Mouse (Mus musculus): ENCODE results near the gene Fam83g. TPM values are rescaled to one million over a fixed set of nuclear protein-coding genes. Genes with fewer than 3 reads are reported as not detected.

The Fam83g gene
- polyA plus RNA-seq, 1 experiment: 1.3 TPM

DNA sequence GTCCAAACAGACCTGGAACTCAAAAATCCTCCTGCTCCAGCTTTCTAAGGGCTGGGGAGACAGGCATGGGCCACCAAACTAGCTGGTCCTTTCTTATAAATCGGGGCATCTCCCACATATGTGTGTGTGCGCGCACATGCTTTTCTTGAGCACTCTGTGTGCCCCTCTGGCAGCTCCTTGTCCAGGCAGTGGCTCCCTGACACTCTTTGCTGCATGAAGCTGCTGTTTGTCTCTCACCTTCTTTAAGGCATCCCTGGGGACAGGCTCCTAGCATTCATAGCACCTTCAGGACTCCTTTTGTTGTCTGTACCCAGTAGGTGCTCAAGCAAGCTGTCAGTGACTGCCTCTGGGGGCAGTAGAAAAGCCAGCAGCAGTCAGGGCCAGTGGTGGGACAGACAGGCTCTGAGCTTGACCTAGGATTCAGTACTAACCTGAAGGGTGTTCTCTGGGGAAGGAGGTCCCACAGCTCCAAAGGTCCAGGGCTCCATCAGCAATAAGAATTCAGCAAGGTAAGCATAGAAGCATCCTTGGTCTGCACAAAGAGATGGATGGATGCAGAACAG, 25.4 kb upstream of the Fam83g start:
- 90% methylated on average over 3 of the region's 3 CpGs for WGBS
- no peaks in the 10 kb centered on the region for H3K27me3 ChIP-seq (ENCODE audit: control insufficient read depth, insufficient read depth, low read length)
- H3K4me3 ChIP-seq (ENCODE audit: extremely low read depth, insufficient read depth, insufficient read length): no peak overlapping the region
- TF ChIP-seq CTCF (IDR thresholded peaks at IDR 0.05; ENCODE audit: extremely low read depth, insufficient read depth, insufficient read length, insufficient replicate concordance) (no peak), POLR2A (IDR thresholded peaks at IDR 0.05; ENCODE audit: low read depth, low read length) (no peak)
- DNase-seq (ENCODE audit: low read depth in 1 of 2, low spot score in 2 of 2): no peak
- H3K36me3 ChIP-seq (ENCODE audit: control insufficient read depth, insufficient read depth, low read length): peaks cover 26% of the 10 kb centered on the region
- peak overlapping the region; percentile 65 for H3K27ac ChIP-seq (ENCODE audit: insufficient read depth, low read length)
- H3K4me1 ChIP-seq (ENCODE audit: control insufficient read depth, insufficient read depth, insufficient read length): peaks cover 42% of the 10 kb centered on the region; the same call in 1 of the 2 replicates

DNA sequence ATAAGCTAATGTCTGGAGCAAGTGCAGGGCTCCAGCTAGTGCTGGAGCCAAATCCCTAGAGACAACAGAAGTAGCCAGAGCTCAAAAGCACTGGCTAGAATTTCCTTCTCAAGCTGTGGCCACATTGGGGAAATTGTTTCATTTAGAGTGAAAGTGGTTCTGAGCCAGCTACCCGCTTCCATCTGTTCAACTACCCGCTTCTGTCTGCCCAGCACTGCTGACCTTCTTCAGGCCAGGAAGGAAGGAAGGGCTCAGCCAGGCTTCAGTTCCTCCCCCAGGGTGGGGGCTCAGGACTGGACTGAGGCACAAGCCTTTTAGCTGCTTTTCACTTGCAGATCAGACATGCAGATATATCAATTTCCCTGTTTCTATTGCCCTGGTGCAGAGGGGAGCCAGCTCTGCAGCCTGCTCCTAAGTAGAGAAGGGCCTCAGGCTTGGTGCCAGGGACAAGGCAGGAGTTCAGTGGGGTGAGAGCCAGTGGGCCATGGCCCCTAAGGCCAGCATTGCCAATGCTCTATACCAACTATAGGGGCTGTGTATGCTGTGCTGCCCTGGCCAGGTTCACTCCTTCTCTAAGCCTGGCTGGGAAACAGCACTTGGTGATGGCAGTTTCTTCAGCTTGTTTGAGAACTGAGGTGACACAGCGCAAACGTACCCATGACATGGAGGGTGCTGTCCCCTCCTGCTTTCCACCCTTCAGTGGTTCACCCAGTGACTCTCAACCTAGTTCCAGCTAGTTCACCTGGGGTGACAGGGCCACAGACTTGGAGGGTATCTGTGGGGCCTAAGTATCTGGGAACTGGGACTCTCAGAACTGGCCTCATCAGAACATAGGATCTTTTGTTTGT, 24.7 kb upstream of the Fam83g start:
- H3K27ac ChIP-seq (ENCODE audit: insufficient read depth, low read length): peak overlapping the region; percentile 65

DNA sequence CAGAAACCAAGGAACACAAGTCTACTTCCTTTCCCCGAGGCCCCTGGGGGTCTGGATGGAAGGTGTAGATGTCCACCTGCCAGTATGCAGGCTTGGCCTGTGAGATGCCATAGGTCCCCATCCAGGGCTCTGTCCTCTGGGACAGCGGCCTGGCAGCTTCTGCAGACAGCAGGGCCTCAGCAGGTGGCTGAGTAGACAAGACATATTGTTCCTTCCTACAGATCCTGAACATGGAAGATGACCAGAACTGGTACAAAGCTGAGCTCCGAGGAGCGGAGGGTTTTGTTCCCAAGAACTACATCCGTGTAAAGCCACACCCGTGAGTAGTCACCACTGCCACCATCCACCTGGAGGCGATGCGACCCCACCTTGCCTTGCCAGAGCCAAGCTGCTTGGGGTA, 23.9 kb upstream of the Fam83g start:
- H3K27ac ChIP-seq (ENCODE audit: insufficient read depth, low read length): peak overlapping the region; percentile 65

More for the DNA sequence above, 24.7 kb upstream of the Fam83g start:
- H3K4me3 ChIP-seq (ENCODE audit: extremely low read depth, insufficient read depth, insufficient read length): no peak overlapping the region
- no peak for DNase-seq (ENCODE audit: low read depth in 1 of 2, low spot score in 2 of 2)
- no peaks in the 10 kb centered on the region for H3K27me3 ChIP-seq (ENCODE audit: control insufficient read depth, insufficient read depth, low read length)
- peaks cover 42% of the 10 kb centered on the region; the same call in 1 of the 2 replicates for H3K4me1 ChIP-seq (ENCODE audit: control insufficient read depth, insufficient read depth, insufficient read length)
- TF ChIP-seq CTCF (IDR thresholded peaks at IDR 0.05; ENCODE audit: extremely low read depth, insufficient read depth, insufficient read length, insufficient replicate concordance): no peak
- peaks cover 32% of the 10 kb centered on the region for H3K36me3 ChIP-seq (ENCODE audit: control insufficient read depth, insufficient read depth, low read length)
- WGBS: 37% methylated on average over 4 of the region's 4 CpGs

DNA sequence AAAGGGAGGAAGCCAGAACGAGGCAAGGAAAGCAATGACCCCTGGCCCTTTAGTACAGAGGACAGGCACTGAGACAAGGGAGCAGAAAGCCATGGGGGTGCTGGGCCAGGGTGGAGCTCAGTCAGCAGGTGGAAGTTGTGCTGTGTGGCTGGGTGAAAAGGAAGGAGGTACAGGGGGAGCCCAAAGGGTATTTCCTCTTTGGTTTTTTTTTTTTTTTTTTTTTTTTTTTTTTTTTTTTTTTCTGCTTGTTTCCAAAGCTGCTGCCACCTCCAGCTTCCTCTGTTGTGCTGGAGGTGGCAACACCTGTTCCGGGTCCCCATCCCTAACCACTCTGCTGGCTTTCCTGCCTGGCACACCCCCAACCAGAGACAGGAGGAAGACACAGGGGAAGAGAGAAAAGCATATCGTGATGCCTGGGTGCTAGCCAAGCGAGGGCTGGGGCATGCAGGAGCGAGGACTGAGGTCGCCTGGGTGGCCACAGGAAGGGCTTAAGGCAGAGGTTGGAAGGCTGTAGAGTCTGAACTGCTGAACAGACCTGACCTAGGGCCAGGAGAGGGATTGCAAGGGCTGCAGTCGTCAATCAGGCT, 23.0 kb upstream of the Fam83g start:
- peak in 1 of 2 experiments; percentile 63 for DNase-seq (ENCODE audit: low read depth in 1 of 2, low spot score in 2 of 2)
- whole genome bisulfite sequencing: 17% methylated on average over 7 of the region's 7 CpGs
- H3K4me3 ChIP-seq (ENCODE audit: extremely low read depth, insufficient read depth, insufficient read length): no peak overlapping the region
- H3K36me3 ChIP-seq (ENCODE audit: control insufficient read depth, insufficient read depth, low read length): peaks cover 47% of the 10 kb centered on the region
- TF ChIP-seq CTCF (IDR thresholded peaks at IDR 0.05; ENCODE audit: extremely low read depth, insufficient read depth, insufficient read length, insufficient replicate concordance) (no peak), POLR2A (IDR thresholded peaks at IDR 0.05; ENCODE audit: low read depth, low read length) (no peak)
- no peaks in the 10 kb centered on the region for H3K27me3 ChIP-seq (ENCODE audit: control insufficient read depth, insufficient read depth, low read length)
- H3K27ac ChIP-seq (ENCODE audit: insufficient read depth, low read length): peak overlapping the region; percentile 75
- H3K4me1 ChIP-seq (ENCODE audit: control insufficient read depth, insufficient read depth, insufficient read length): peaks cover 42% of the 10 kb centered on the region; the same call in 1 of the 2 replicates

More for the DNA sequence above, 23.9 kb upstream of the Fam83g start:
- DNase-seq (ENCODE audit: low read depth in 1 of 2, low spot score in 2 of 2): no peak
- Histone ChIP-seq H3K4me3 (ENCODE audit: extremely low read depth, insufficient read depth, insufficient read length) (no peak overlapping the region), H3K4me1 (ENCODE audit: control insufficient read depth, insufficient read depth, insufficient read length) (peaks cover 42% of the 10 kb centered on the region; the same call in 1 of the 2 replicates), H3K27me3 (ENCODE audit: control insufficient read depth, insufficient read depth, low read length) (no peaks in the 10 kb centered on the region), H3K36me3 (ENCODE audit: control insufficient read depth, insufficient read depth, low read length) (peaks cover 38% of the 10 kb centered on the region)
- TF ChIP-seq POLR2A (IDR thresholded peaks at IDR 0.05; ENCODE audit: low read depth, low read length): no peak
- no peak for TF ChIP-seq CTCF (IDR thresholded peaks at IDR 0.05; ENCODE audit: extremely low read depth, insufficient read depth, insufficient read length, insufficient replicate concordance)
- WGBS: 92% methylated on average over 8 of the region's 8 CpGs

DNA sequence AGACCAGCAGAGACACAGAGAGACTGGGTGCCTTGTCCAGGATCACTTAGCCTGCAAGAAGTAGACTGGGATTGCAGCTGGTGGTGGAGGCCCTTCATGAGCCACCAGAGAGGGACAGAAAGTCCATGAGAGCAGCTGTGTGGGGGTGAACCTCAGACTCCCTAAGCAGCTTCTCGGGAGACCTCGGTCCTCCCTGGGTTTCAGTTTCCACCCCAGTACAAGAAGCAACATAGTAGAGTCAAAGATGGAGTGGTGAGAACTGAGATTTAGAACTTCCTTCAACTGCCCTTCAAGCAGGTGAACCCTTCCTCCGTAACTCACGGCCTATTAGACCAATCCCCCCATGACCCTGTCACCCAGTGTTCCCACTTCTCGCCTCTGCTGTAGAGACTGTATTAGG, 21.7 kb upstream of the Fam83g start:
- Histone ChIP-seq H3K4me3 (ENCODE audit: extremely low read depth, insufficient read depth, insufficient read length) (no peak overlapping the region), H3K36me3 (ENCODE audit: control insufficient read depth, insufficient read depth, low read length) (peaks cover 53% of the 10 kb centered on the region), H3K27me3 (ENCODE audit: control insufficient read depth, insufficient read depth, low read length) (no peaks in the 10 kb centered on the region), H3K27ac (ENCODE audit: insufficient read depth, low read length) (no peak overlapping the region), H3K4me1 (ENCODE audit: control insufficient read depth, insufficient read depth, insufficient read length) (peaks cover 37% of the 10 kb centered on the region; the same call in 1 of the 2 replicates)
- no peak for TF ChIP-seq CTCF (IDR thresholded peaks at IDR 0.05; ENCODE audit: extremely low read depth, insufficient read depth, insufficient read length, insufficient replicate concordance)
- TF ChIP-seq POLR2A (IDR thresholded peaks at IDR 0.05; ENCODE audit: low read depth, low read length): no peak
- WGBS: 73% methylated on average over 5 of the region's 5 CpGs
- no peak for DNase-seq (ENCODE audit: low read depth in 1 of 2, low spot score in 2 of 2)

DNA sequence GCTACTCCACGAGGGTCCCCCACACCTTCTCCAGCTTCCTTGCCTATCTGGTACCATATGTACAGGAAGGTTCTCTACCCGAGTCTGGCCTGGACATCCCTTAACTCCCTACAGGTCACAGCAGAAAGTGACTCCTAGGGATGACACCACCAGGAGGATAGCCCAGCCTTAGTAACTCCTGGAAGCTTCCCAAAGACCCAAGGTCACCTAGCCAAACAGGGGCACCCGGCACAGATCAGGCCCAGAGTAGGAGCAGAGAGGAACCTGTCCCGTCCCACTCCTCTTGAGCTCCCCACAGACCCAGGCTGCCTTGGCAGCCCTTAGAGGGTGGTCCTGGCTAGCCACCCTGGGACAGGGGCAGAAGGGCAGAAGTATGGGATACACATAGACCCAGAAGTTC, 18.5 kb upstream of the Fam83g start:
- 86% methylated on average over 4 of the region's 4 CpGs for WGBS
- TF ChIP-seq POLR2A (IDR thresholded peaks at IDR 0.05; ENCODE audit: low read depth, low read length): no peak
- no peak for TF ChIP-seq CTCF (IDR thresholded peaks at IDR 0.05; ENCODE audit: extremely low read depth, insufficient read depth, insufficient read length, insufficient replicate concordance)
- Histone ChIP-seq H3K36me3 (ENCODE audit: control insufficient read depth, insufficient read depth, low read length) (peaks cover 63% of the 10 kb centered on the region), H3K27ac (ENCODE audit: insufficient read depth, low read length) (no peak overlapping the region), H3K4me3 (ENCODE audit: extremely low read depth, insufficient read depth, insufficient read length) (no peak overlapping the region), H3K4me1 (ENCODE audit: control insufficient read depth, insufficient read depth, insufficient read length) (peaks cover 18% of the 10 kb centered on the region; the same call in 1 of the 2 replicates), H3K27me3 (ENCODE audit: control insufficient read depth, insufficient read depth, low read length) (no peaks in the 10 kb centered on the region)
- DNase-seq (ENCODE audit: low read depth in 1 of 2, low spot score in 2 of 2): no peak
